Mouse (Mus musculus) midbrain, postnatal 0 days (tissue): ENCODE measurements at regions not wholly inside any gene's neighbourhood (a gene's known extent, or its start where the extent isn't known, plus 50 kb on each side); places are given as distances from the start of the nearest gene placed in this dataset.

Source experiments
- ATAC-seq: fragments of 200-750 bp; cut with Nextera tagmentation; 2 replicates; pipeline ENCODE4 v1.8.0; 2017; ENCODE audit warnings: moderate number of reproducible peaks, mild to moderate bottlenecking, moderate TSS enrichment, moderate library complexity; ENCODE audit not compliant: low FRiP score
- DNase-seq: peaks from one replicate; pipeline ENCODE4 v3.0.0-alpha.2; 2015; ENCODE audit warnings: low spot score
- H3K27ac ChIP-seq: fragments of 300-500 bp; sonication (generic); 2 replicates; pipeline ENCODE4 v1.5.1; 2014; ENCODE audit warnings: low read depth, mild to moderate bottlenecking, low read length, mixed read lengths
- H3K27me3 ChIP-seq: fragments of 300-500 bp; sonication (generic); 2 replicates; pipeline ENCODE4 v1.6.1; 2014; ENCODE audit warnings: low read length, control low read depth, mixed read lengths; ENCODE audit not compliant: insufficient read depth
- H3K36me3 ChIP-seq: fragments of 300-500 bp; sonication (generic); 2 replicates; pipeline ENCODE4 v1.6.1; 2014; ENCODE audit warnings: low read length, control low read depth, mixed read lengths; ENCODE audit not compliant: insufficient read depth
- H3K4me1 ChIP-seq: fragments of 300-500 bp; sonication (generic); 2 replicates; pipeline ENCODE4 v1.6.1; 2014; ENCODE audit warnings: mild to moderate bottlenecking, control low read depth, antibody characterized with exemption, low read length, mixed read lengths; ENCODE audit not compliant: insufficient read depth
- H3K4me2 ChIP-seq: fragments of 300-500 bp; sonication (generic); 2 replicates; pipeline ENCODE4 v1.6.1; 2014; ENCODE audit warnings: low read depth, mild to moderate bottlenecking, low read length, mixed read lengths; ENCODE audit not compliant: poor library complexity, severe bottlenecking
- H3K4me3 ChIP-seq: fragments of 300-500 bp; sonication (generic); 2 replicates; pipeline ENCODE4 v1.5.1; 2014; ENCODE audit warnings: low read depth, mild to moderate bottlenecking, low read length, moderate library complexity
- H3K9ac ChIP-seq: fragments of 300-500 bp; sonication (generic); replicated peaks from 2 replicates; pipeline ENCODE4 v1.6.1; 2014; ENCODE audit warnings: mild to moderate bottlenecking, low read length, moderate library complexity, mixed read lengths; ENCODE audit not compliant: poor library complexity, severe bottlenecking
- H3K9me3 ChIP-seq: fragments of 300-500 bp; sonication (generic); 2 replicates; pipeline ENCODE4 v1.6.1; 2016; ENCODE audit warnings: low read length, control low read depth
- CTCF ChIP-seq: IDR thresholded peaks from 2 replicates; pipeline ENCODE4 v1.5.1; 2016; ENCODE audit warnings: antibody characterized with exemption, mild to moderate bottlenecking
- WGBS: fragments of 180-500 bp; shearing (Covaris S2); extraction: QIAGEN DNeasy Blood & Tissue Kit; methylation state at CpG from one replicate; pipeline ENCODE4 v1.1.7; 2014; 5-methylcytosine and 5-hydroxymethylcytosine counted together

GRCm38 (mm10) chrX:99575105-99575504, 104.0 kb upstream of the Pja1 start:
- no peaks in the 10 kb centered on the region for H3K36me3 ChIP-seq
- H3K9me3 ChIP-seq = no peaks in the 10 kb centered on the region
- DNase-seq (no peak), ATAC-seq (no peak)
- no peak overlapping the region for H3K9ac ChIP-seq
- H3K4me1 ChIP-seq = no peaks in the 10 kb centered on the region
- H3K27ac ChIP-seq = no peak overlapping the region
- peaks cover 40% of the 10 kb centered on the region for H3K27me3 ChIP-seq
- no peak for TF ChIP-seq CTCF
- H3K4me2 ChIP-seq = no peak overlapping the region
- H3K4me3 ChIP-seq = no peak overlapping the region
- 66% methylated on average over 5 of the region's 5 CpGs for WGBS

- 0 out of 2 replicates have a peak, but pooled peaks have one; percentile 41 for ATAC-seq
- WGBS = 23% methylated on average over 16 of the region's 18 CpGs
These were observed 103.5 kb upstream of the Pja1 start for GRCm38 (mm10) chrX:99574441-99575103.

GRCm38 (mm10) chrX:99570161-99570560, 99.1 kb upstream of the Pja1 start:
- no peak overlapping the region for H3K27ac ChIP-seq
- no peak overlapping the region for H3K4me3 ChIP-seq
- no peak overlapping the region for H3K4me2 ChIP-seq
- no peaks in the 10 kb centered on the region for H3K9me3 ChIP-seq
- no peaks in the 10 kb centered on the region for H3K36me3 ChIP-seq
- no peak overlapping the region for H3K9ac ChIP-seq
- 81% methylated on average over 5 of the region's 5 CpGs for WGBS
- ATAC-seq (no peak), DNase-seq (no peak)
- no peak for TF ChIP-seq CTCF
- H3K4me1 ChIP-seq = no peaks in the 10 kb centered on the region
- peaks cover 35% of the 10 kb centered on the region; the same call in 1 of the 2 replicates for H3K27me3 ChIP-seq

More at GRCm38 (mm10) chrX:99574441-99575103, 103.5 kb upstream of the Pja1 start:
- Histone ChIP-seq H3K9me3 (no peaks in the 10 kb centered on the region), H3K9ac (no peak overlapping the region), H3K36me3 (no peaks in the 10 kb centered on the region), H3K4me2 (peak overlapping the region; percentile 47), H3K4me1 (no peaks in the 10 kb centered on the region), H3K4me3 (peak overlapping the region; percentile 13), H3K27ac (no peak overlapping the region), H3K27me3 (peaks cover 43% of the 10 kb centered on the region)
- TF ChIP-seq CTCF = peak; percentile 82
- DNase-seq = peak; percentile 35

DNA sequence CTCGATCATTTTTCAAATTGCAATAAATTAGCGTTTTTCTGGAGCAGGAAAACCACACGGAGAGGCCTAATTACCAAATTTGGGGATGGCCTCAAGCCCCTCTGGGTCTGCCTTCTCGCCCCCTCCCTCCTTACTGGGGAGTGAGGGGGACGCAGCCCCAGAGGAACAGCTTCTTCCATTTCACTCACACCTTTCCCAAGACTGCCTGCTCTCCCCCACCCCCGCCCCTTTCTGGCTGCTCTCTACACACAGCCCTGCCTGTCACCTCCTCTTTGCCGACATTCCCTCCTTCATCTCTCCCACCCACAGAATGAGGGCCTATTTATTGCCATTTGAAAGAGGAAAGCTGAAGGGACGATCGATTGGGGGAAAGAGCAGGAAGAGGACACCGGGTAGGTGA, 97.2 kb upstream of the Pja1 start:
- ATAC-seq (no peak), DNase-seq (no peak)
- H3K27ac ChIP-seq = no peak overlapping the region
- H3K4me1 ChIP-seq = no peaks in the 10 kb centered on the region
- H3K4me2 ChIP-seq = no peak overlapping the region; the same call in 1 of the 2 replicates
- H3K27me3 ChIP-seq = peaks cover 26% of the 10 kb centered on the region; the same call in 1 of the 2 replicates
- 29% methylated on average over 9 of the region's 10 CpGs for WGBS
- H3K4me3 ChIP-seq = no peak overlapping the region
- no peaks in the 10 kb centered on the region for H3K9me3 ChIP-seq
- no peak for TF ChIP-seq CTCF
- no peak overlapping the region for H3K9ac ChIP-seq
- H3K36me3 ChIP-seq = no peaks in the 10 kb centered on the region

GRCm38 (mm10) chrX:99567367-99568164, 96.5 kb upstream of the Pja1 start:
- Histone ChIP-seq H3K4me2 (peak overlapping the region; percentile 34; the same call in 1 of the 2 replicates), H3K9me3 (no peaks in the 10 kb centered on the region), H3K36me3 (no peaks in the 10 kb centered on the region), H3K27me3 (peaks cover 24% of the 10 kb centered on the region; the same call in 1 of the 2 replicates), H3K27ac (no peak overlapping the region), H3K9ac (no peak overlapping the region), H3K4me1 (no peaks in the 10 kb centered on the region), H3K4me3 (no peak overlapping the region)
- peak; percentile 44 for DNase-seq
- ATAC-seq = peak; percentile 73
- TF ChIP-seq CTCF = no peak
- 30% methylated on average over 21 of the region's 28 CpGs for WGBS

DNA sequence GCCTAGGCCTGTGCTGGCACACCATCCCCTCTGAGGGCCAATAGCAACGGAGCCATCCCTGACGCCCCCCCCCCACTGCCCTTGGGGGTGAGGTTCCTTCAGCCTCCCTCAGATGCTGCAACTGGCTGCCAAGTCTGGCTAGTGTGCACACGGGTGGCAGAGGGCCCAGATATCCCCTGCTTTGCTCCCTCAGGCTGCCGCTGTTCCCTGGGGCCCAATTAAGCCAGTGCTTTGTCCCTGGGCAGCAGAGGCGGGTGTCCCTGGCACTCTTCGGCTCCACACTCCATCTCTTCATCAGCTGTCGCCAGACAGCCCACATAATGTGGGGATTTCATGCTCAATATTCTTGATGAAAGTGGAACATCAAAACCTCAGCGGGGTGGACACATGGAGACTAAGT, 90.9 kb upstream of the Pja1 start:
- no peak overlapping the region for H3K9ac ChIP-seq
- H3K9me3 ChIP-seq = no peaks in the 10 kb centered on the region
- H3K4me3 ChIP-seq = no peak overlapping the region
- DNase-seq (peak; percentile 63), ATAC-seq (peak; percentile 78)
- no peak for TF ChIP-seq CTCF
- H3K4me2 ChIP-seq = no peak overlapping the region
- WGBS = 31% methylated on average over 8 of the region's 8 CpGs
- no peak overlapping the region for H3K27ac ChIP-seq
- peaks cover 3% of the 10 kb centered on the region for H3K27me3 ChIP-seq
- H3K36me3 ChIP-seq = no peaks in the 10 kb centered on the region
- no peaks in the 10 kb centered on the region for H3K4me1 ChIP-seq
